Mouse (Mus musculus) stomach, postnatal 0 days (tissue): ENCODE data around the gene Nbea.

Source experiments
- CTCF ChIP-seq: IDR thresholded peaks from 2 replicates; pipeline ENCODE4 v1.5.1; 2016; ENCODE audit warnings: antibody characterized with exemption, low read depth, mild to moderate bottlenecking, moderate library complexity
- EP300 ChIP-seq: optimal IDR thresholded peaks from 2 replicates; pipeline ENCODE3; 2016; ENCODE audit warnings: antibody characterized with exemption

- no peak for TF ChIP-seq CTCF
- TF ChIP-seq EP300: no peak
Measured at GRCm38 (mm10) chr3:55701632-55702031, 481.9 kb downstream of the Nbea start.
